Mouse (Mus musculus) midbrain, embryonic 10.5 days (tissue): ENCODE measurements around the gene Plpp3. TPM values are rescaled to one million over a fixed set of nuclear protein-coding genes. Genes with fewer than 3 reads are reported as not detected.
"Not testable (repeated sequence)": the region's sequence is repeated elsewhere in the genome, so short reads cannot be mapped to it uniquely, and the experiment has no call there.

Experiments
- DNase-seq: peaks from one replicate; pipeline ENCODE4 v3.0.0-alpha.2; 2017; ENCODE audit warnings: low spot score
- H3K27ac ChIP-seq: fragments of 300-500 bp; sonication (generic); replicated peaks from 2 replicates; pipeline ENCODE4 v1.5.1; 2016; ENCODE audit warnings: mild to moderate bottlenecking
- H3K27me3 ChIP-seq: fragments of 300-500 bp; sonication (generic); 2 replicates; pipeline ENCODE4 v1.6.1; 2016; ENCODE audit warnings: low read depth, mild to moderate bottlenecking; ENCODE audit not compliant: poor library complexity, severe bottlenecking
- H3K36me3 ChIP-seq: fragments of 300-500 bp; sonication (generic); 2 replicates; pipeline ENCODE4 v1.6.1; 2016; ENCODE audit warnings: mild to moderate bottlenecking, moderate library complexity
- H3K4me1 ChIP-seq: fragments of 300-500 bp; sonication (generic); 2 replicates; pipeline ENCODE4 v1.6.1; 2016
- H3K4me3 ChIP-seq: fragments of 300-500 bp; sonication (generic); 2 replicates; pipeline ENCODE4 v1.5.1; 2016; ENCODE audit warnings: mild to moderate bottlenecking, moderate library complexity
- H3K9me3 ChIP-seq: fragments of 300-500 bp; sonication (generic); replicated peaks from 2 replicates; pipeline ENCODE4 v1.6.1; 2016; ENCODE audit warnings: mild to moderate bottlenecking
- WGBS: fragments of 180-500 bp; shearing (Covaris S2); methylation state at CpG from one replicate; pipeline ENCODE4 v1.1.7; 2016; 5-methylcytosine and 5-hydroxymethylcytosine counted together
- polyA plus RNA-seq: library from polyadenylated mRNA; unstranded; fragments of >200 nt; fragmentation: Nextera tagmentation; extraction: Ambion mirVana; gene quantifications from 2 replicates; pipeline ENCODE4 v1.2.1, GENCODE M21; 2016

Plpp3 gene
- polyA plus RNA-seq, 1 experiment from 2014 or later: 44.5 TPM

GRCm38 (mm10) chr4:105260893-105261769 is 104.0 kb downstream of the Plpp3 start:
- H3K4me3 ChIP-seq: no peak overlapping the region
- no peaks in the 10 kb centered on the region for H3K36me3 ChIP-seq
- WGBS: 89% methylated on average over 9 of the region's 9 CpGs
- no peak overlapping the region for H3K27ac ChIP-seq
- H3K9me3 ChIP-seq: no peaks in the 10 kb centered on the region
- H3K4me1 ChIP-seq: no peaks in the 10 kb centered on the region
- DNase-seq: no peak
- H3K27me3 ChIP-seq: no peaks in the 10 kb centered on the region

- Histone ChIP-seq H3K9me3 (no peaks in the 10 kb centered on the region), H3K36me3 (no peaks in the 10 kb centered on the region), H3K4me3 (no peak overlapping the region), H3K27me3 (no peaks in the 10 kb centered on the region), H3K27ac (no peak overlapping the region), H3K4me1 (no peaks in the 10 kb centered on the region)
- WGBS: 89% methylated on average over 12 of the region's 12 CpGs
- no peak for DNase-seq
Observed at GRCm38 (mm10) chr4:105262358-105262757, 105.2 kb downstream of the Plpp3 start.

- no peak for DNase-seq
- no peaks in the 10 kb centered on the region for H3K4me1 ChIP-seq
- WGBS: 92% methylated on average over 8 of the region's 8 CpGs
Observed at GRCm38 (mm10) chr4:105263600-105263999, 106.5 kb downstream of the Plpp3 start.

GRCm38 (mm10) chr4:105265041-105265440 is 107.9 kb downstream of the Plpp3 start:
- no peak for DNase-seq
- 84% methylated on average over 8 of the region's 8 CpGs for WGBS

More at GRCm38 (mm10) chr4:105263600-105263999, 106.5 kb downstream of the Plpp3 start:
- Histone ChIP-seq H3K9me3 (no peaks in the 10 kb centered on the region), H3K36me3 (no peaks in the 10 kb centered on the region), H3K27ac (no peak overlapping the region), H3K4me3 (no peak overlapping the region), H3K27me3 (no peaks in the 10 kb centered on the region)

GRCm38 (mm10) chr4:105265678-105266077 is 108.5 kb downstream of the Plpp3 start:
- H3K27me3 ChIP-seq: no peaks in the 10 kb centered on the region
- no peak overlapping the region for H3K27ac ChIP-seq
- 88% methylated on average over 4 of the region's 4 CpGs for WGBS
- no peaks in the 10 kb centered on the region for H3K36me3 ChIP-seq
- H3K9me3 ChIP-seq: no peaks in the 10 kb centered on the region
- H3K4me3 ChIP-seq: no peak overlapping the region
- DNase-seq: no peak
- no peaks in the 10 kb centered on the region for H3K4me1 ChIP-seq

More at GRCm38 (mm10) chr4:105265041-105265440, 107.9 kb downstream of the Plpp3 start:
- Histone ChIP-seq H3K4me3 (no peak overlapping the region), H3K27ac (no peak overlapping the region), H3K9me3 (no peaks in the 10 kb centered on the region), H3K4me1 (no peaks in the 10 kb centered on the region), H3K36me3 (no peaks in the 10 kb centered on the region), H3K27me3 (no peaks in the 10 kb centered on the region)

GRCm38 (mm10) chr4:105268202-105268730 is 111.1 kb downstream of the Plpp3 start:
- H3K9me3 ChIP-seq: no peaks in the 10 kb centered on the region

GRCm38 (mm10) chr4:105269398-105269797 is 112.3 kb downstream of the Plpp3 start:
- WGBS: 98% methylated on average over 4 of the region's 7 CpGs
- not testable (repeated sequence) for DNase-seq

More at GRCm38 (mm10) chr4:105268202-105268730, 111.1 kb downstream of the Plpp3 start:
- Histone ChIP-seq H3K4me3 (no peak overlapping the region), H3K27me3 (no peaks in the 10 kb centered on the region), H3K36me3 (no peaks in the 10 kb centered on the region), H3K27ac (no peak overlapping the region), H3K4me1 (no peaks in the 10 kb centered on the region)
- DNase-seq: no peak
- 88% methylated on average over 6 of the region's 6 CpGs for WGBS

GRCm38 (mm10) chr4:105271166-105271565 is 114.0 kb downstream of the Plpp3 start:
- Histone ChIP-seq H3K4me3 (no peak overlapping the region), H3K36me3 (no peaks in the 10 kb centered on the region), H3K9me3 (no peaks in the 10 kb centered on the region), H3K4me1 (peaks cover 11% of the 10 kb centered on the region), H3K27me3 (no peaks in the 10 kb centered on the region), H3K27ac (0 out of 2 replicates have a peak overlapping the region, but pooled peaks have one; percentile 57)
- no peak for DNase-seq
- WGBS: 91% methylated on average over 6 of the region's 6 CpGs

More at GRCm38 (mm10) chr4:105269398-105269797, 112.3 kb downstream of the Plpp3 start:
- not testable (repeated sequence) for H3K27me3 ChIP-seq, H3K36me3 ChIP-seq, H3K4me3 ChIP-seq, H3K9me3 ChIP-seq, H3K27ac ChIP-seq, H3K4me1 ChIP-seq

GRCm38 (mm10) chr4:105273034-105273433 is 115.9 kb downstream of the Plpp3 start:
- no peaks in the 10 kb centered on the region for H3K36me3 ChIP-seq
- DNase-seq: no peak
- WGBS: 71% methylated on average over 2 of the region's 2 CpGs
- H3K4me3 ChIP-seq: no peak overlapping the region
- H3K4me1 ChIP-seq: peaks cover 28% of the 10 kb centered on the region
- H3K27ac ChIP-seq: no peak overlapping the region
- H3K9me3 ChIP-seq: no peaks in the 10 kb centered on the region
- no peaks in the 10 kb centered on the region for H3K27me3 ChIP-seq

GRCm38 (mm10) chr4:105273486-105273885 is 116.3 kb downstream of the Plpp3 start:
- Histone ChIP-seq H3K27me3 (no peaks in the 10 kb centered on the region), H3K9me3 (no peaks in the 10 kb centered on the region), H3K4me3 (no peak overlapping the region), H3K4me1 (peaks cover 33% of the 10 kb centered on the region), H3K27ac (no peak overlapping the region), H3K36me3 (no peaks in the 10 kb centered on the region)
- DNase-seq: no peak
- 91% methylated on average over 4 of the region's 4 CpGs for WGBS

- Histone ChIP-seq H3K27ac (peak overlapping the region; percentile 70), H3K4me3 (no peak overlapping the region), H3K36me3 (no peaks in the 10 kb centered on the region), H3K9me3 (no peaks in the 10 kb centered on the region), H3K27me3 (no peaks in the 10 kb centered on the region), H3K4me1 (peaks cover 45% of the 10 kb centered on the region)
- DNase-seq: no peak
- 39% methylated on average over 3 of the region's 3 CpGs for WGBS
Observed at GRCm38 (mm10) chr4:105275616-105276015, 118.5 kb downstream of the Plpp3 start.

GRCm38 (mm10) chr4:105276062-105276795 is 119.1 kb downstream of the Plpp3 start:
- 40% methylated on average over 14 of the region's 14 CpGs for WGBS
- no peaks in the 10 kb centered on the region for H3K9me3 ChIP-seq
- H3K27ac ChIP-seq: peak overlapping the region; percentile 70
- H3K27me3 ChIP-seq: no peaks in the 10 kb centered on the region
- H3K36me3 ChIP-seq: no peaks in the 10 kb centered on the region
- H3K4me3 ChIP-seq: no peak overlapping the region
- no peak for DNase-seq
- peaks cover 51% of the 10 kb centered on the region for H3K4me1 ChIP-seq
